Mouse (Mus musculus) CD4-positive, CD25-positive, alpha-beta regulatory T cell, adult 2 months (primary cell): ENCODE measurements around the gene Fezf1.

Experiments used
- DNase-seq: peaks from one replicate; pipeline ENCODE4 v3.0.0-alpha.2; 2012; ENCODE audit warnings: low read depth, low spot score

The Fezf1 gene

DNA sequence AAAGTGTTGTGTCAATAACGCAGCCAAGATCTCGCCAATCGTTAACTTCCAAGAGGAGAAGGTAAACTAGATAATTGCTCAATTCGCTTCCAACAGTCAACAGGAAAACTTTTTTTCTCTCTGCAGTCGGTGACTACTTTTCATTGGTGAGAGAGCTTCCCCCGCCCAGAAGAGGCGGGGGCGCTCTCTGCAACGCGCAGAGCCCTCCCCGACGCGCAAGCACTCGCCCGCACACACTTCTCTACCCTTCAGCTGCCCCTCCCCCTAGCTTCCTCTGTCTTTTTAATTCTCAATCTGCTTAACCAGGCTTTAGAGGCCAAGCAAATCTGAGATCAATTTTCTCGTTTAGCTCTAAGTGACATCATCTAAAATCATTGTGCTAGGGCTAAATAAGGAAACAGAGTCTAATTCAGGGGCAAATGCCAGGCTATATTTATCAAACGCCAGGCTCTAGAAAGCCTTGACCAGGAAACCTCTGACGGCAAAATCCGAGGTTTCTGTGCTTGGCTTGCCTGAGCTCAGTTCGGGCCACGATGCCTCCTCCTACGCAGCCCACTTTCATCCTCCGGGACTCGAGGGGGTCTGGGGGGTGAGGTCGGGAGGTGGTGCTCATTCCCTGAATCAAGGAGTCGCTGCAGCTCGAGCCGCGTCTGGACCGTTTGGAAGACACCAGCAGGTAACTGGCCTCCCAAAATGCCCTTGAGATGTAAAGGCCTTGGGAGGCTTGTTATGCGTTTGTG is at the start of gene Fezf1:
Fezf1 (minus strand) TSS at position 50 of the 740 bp plus-strand sequence.
- DNase-seq = no peak

GRCm38 (mm10) chr6:23294685-23295084 is 46.5 kb upstream of the Fezf1 start:
- no peak for DNase-seq

DNA sequence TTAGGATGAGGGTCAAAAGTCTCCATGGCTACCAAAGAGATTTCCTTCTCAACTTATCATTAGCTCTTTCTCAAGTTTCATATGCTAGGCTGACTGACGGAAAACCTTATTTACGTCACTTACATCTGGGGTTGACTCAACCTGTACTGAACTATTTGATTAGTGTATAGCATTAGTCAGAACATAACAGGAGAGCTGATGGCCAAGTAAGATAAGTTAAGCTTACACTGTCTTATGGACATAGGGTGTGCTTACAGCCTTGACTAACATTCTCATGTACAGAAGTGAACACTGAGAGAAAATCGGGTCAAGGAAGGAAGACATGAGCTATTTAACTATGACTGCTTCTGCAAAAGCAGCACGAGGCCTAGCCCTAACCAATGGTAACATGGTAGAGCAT is 40.6 kb upstream of the Fezf1 start:
- DNase-seq = no peak

DNA sequence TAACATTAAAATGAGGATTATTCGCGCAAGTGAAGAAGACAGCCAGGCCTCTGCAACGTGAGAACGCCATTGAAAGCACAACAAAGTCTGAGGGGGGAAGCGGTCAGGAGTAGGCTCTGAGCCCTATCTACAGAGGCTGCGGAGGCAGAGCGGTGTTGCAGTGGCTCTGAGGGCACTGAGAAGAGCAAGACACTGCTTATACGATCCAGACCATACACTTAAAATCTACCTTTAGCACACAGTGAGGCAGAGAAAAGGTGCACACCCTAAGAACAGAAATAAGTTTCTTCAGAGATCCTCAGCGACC is 33.3 kb upstream of the Fezf1 start:
- no peak for DNase-seq

GRCm38 (mm10) chr6:23280811-23281513 is 32.8 kb upstream of the Fezf1 start:
- no peak for DNase-seq

DNA sequence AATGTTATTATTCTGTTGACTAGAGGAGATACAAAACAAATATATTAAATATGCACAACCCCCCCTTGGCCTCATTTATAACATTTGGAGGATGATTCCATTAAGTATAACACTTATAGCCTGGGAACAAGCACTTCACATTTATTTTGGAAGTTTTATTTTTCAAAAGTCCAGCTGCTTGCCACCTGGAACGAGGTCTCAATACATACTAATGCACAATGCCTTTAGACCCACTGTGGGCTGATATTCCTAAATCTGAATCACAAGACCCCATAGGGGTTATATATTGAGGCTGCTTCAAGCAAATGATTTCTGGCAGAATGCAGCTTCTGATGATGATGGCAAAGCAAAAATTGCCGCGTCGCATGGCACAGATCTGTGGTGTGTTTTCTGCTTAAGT is 25.3 kb upstream of the Fezf1 start:
- DNase-seq = no peak

GRCm38 (mm10) chr6:23272979-23273378 is 24.8 kb upstream of the Fezf1 start:
- no peak for DNase-seq

GRCm38 (mm10) chr6:23272542-23272941 is 24.4 kb upstream of the Fezf1 start:
- no peak for DNase-seq

GRCm38 (mm10) chr6:23260738-23261050 is 12.5 kb upstream of the Fezf1 start:
- no peak for DNase-seq

GRCm38 (mm10) chr6:23260016-23260737 is 12.0 kb upstream of the Fezf1 start:
- no peak for DNase-seq

DNA sequence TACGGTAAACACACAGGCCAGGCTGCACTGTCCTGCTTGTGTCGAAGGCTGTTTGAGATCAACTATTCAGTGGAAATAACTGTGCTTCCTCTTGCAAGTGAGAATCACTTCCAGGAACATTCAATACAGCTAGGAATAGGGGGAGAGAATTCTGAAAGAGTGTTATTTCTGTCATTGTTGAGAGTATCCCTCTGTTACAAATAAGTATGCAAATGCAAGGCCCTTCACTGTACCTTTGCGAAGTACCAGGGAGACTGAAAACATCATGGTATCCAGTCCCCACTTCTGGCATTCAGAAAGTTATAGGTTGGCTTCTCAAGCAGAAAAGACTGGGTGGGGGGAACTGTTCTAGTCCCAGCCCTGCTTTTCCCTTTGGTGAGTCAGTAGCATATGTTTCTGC is 9.8 kb upstream of the Fezf1 start:
- DNase-seq = no peak

- DNase-seq = no peak
Observed at GRCm38 (mm10) chr6:23255161-23255560, 7.0 kb upstream of the Fezf1 start.

- no peak for DNase-seq
Observed at GRCm38 (mm10) chr6:23254644-23255043, 6.5 kb upstream of the Fezf1 start.

GRCm38 (mm10) chr6:23253353-23254311 is 5.5 kb upstream of the Fezf1 start:
- DNase-seq = no peak

DNA sequence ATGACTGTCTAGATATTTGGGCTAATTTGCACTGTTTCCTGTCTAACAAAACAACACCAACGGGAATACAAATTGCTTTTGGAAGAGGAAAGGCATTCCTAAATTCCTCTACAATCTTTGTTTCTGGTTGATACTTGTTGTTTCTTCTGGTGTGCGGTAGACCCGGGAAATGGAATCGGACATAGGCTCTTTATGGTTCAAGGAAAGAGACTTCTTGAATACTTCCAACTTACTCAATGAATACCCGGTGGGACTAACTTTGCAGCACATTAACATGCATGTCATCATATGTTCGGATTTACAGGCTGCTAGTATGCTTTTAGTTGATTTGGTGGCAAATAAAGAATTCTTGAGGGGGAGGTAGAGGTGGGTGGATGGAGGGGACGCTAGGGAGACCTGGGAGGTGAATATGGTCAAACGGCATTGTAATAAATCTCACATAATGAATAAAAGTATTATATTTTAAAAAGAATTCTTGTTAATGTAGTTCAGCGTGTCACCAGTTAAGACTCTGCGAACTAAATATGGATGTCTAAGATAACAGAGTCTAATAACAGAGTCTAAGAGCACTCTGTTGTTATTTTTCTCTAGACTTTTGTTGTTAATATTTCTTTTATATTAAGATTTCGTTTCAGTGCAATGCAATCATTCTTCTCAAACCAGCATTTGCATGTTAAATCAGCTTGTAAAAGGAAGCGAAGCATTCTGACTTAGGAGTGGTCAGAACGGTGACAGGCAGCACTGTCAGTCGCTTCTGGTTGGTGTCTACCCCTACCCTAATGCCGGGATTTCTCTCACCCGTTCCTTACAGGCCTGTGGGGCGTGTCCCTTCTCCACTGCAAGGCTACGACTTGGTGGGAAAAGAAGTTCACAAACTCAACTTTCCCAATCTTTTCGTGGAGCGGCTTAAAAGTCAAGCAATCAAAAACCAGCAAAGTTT is 4.3 kb upstream of the Fezf1 start:
- no peak for DNase-seq

- no peak for DNase-seq
Observed at GRCm38 (mm10) chr6:23251431-23251830, 3.3 kb upstream of the Fezf1 start.

- DNase-seq = no peak
Observed at GRCm38 (mm10) chr6:23250288-23250955, 2.3 kb upstream of the Fezf1 start.

DNA sequence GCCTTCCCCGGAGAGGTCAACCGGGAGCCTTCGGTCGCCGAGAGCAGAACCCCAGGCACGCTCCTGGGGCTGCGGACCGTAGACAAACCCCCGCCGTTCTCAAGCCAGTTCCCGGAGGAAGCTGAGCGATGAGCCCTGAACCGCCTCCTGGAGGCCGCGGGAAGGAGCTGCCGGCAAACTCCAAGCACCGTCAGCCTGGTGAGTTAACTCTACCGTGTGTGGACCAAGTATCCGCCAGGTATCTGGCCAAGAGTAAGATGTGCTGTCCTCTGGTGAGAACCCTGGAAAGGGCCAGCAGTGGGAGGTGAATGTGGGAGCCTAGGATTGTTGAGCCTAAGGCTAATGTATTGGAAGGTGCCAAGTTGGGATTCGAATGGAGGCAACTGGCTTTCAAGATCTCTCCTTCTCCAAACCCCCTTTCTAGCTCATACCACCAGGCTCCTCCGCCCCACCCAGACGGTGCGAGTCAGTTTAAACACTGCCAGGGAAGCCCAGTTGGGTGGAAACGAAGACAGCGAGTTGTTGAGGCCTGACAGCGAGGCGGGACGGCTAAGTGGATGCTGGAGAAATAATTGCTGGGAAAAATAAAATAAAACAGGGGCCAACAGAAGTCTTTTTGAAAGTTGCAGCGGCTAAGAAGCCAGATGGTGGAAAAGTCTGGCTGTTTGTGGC is 1.6 kb upstream of the Fezf1 start:
- DNase-seq = no peak

DNA sequence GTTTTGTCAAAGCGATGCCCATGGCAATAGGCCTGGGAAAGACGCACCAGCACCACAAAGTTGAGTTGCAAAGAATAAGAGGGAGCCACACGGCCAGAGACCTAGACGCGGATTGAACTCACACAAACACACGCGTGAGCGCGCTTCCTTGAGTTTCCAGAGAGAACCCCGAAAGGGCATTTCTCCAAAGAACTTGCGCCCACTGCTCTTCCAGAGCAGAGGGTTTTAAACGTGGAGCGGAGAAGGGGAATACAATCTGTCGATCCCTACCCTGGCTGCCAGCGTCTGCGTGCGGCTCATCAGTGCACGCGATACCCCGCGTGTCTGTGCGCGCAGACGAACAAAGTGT is 865 bp upstream of the Fezf1 start:
- no peak for DNase-seq
